8 mouse cellular contexts compared by ENCODE assay signal in the genomic region with DNA sequence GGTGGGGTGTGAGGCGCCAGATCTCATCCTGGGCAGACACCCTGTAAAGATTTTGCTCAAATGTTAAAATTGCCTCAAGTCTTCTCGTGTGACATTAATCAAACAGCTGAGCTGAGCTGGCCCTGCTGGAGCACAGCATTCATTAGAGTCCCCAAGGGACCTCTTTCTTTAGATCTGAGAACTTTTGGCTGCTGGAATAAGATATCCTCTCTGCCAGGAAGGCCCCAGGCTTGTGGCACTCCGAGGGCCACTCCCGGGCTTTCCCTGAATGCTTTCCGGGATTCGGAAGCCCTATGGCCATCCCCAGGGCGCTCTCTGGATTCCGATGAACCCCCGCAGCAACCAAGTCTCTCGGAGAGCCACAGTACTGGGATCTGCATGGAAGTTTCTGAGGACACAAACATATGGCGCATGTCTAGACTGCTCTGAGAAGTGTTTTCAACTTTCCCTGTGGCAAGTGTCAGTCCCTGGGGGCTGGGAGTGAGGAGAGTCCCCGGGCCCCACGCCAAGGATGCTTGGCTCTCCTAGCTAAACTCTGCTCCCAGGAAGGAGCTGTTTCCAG. TPM values are rescaled to one million over a fixed set of nuclear protein-coding genes. Genes with fewer than 3 reads are reported as not detected.
A peak's percentile ranks its signal among the peaks of the same experiment; 100 is the strongest.
DNase-seq lines count a peak whose midpoint lies in the region; ATAC-seq and TF ChIP-seq lines count a peak whose summit lies in the region.

No protein-coding gene starts in this region.

- ATAC-seq in hindbrain, embryonic 11.5 days (ENCODE audit: low FRiP score), result peak; percentile 61
- ATAC-seq in midbrain, embryonic 13.5 days, result peak; percentile 68

- H3K27ac ChIP-seq in hindbrain, embryonic 11.5 days (ENCODE audit: low read depth, low read length), result peak overlapping the region; percentile 84
- peak overlapping the region; percentile 72 for H3K27ac ChIP-seq in midbrain, embryonic 13.5 days

- peak; percentile 76 for DNase-seq in brain, adult 2 months (ENCODE audit: low read depth, low spot score)
- peak; percentile 49 for DNase-seq in gastrocnemius, adult 18-20 months (ENCODE audit: low spot score)
- DNase-seq in hindbrain, embryonic 11.5 days (ENCODE audit: low spot score), result peak; percentile 53
- peak; percentile 56 to 67 for DNase-seq in left cerebral cortex, postnatal 14 days (ENCODE audit: low spot score in 2 of 2)
- peak; percentile 21 for DNase-seq in testis, postnatal 14 days (ENCODE audit: low spot score)
- DNase-seq in thymus, postnatal 36 days, result no peak

- intact Hi-C loops in left cerebral cortex, postnatal 14 days (cut with DNase I), result no loop called here

- 4% methylated on average over 13 of the region's 13 CpGs for WGBS in hindbrain, embryonic 11.5 days
- WGBS in midbrain, embryonic 13.5 days, result 2% methylated on average over 13 of the region's 13 CpGs

- peak overlapping the region; percentile 37 for H3K4me2 ChIP-seq in hindbrain, embryonic 11.5 days (replicated peaks; ENCODE audit: low read depth, low read length)
- H3K4me2 ChIP-seq in midbrain, embryonic 13.5 days (replicated peaks), result peak overlapping the region; percentile 49

- H3K4me1 ChIP-seq in E14TG2a.4 (replicated peaks; ENCODE audit: low read depth, low read length), result peaks cover 40% of the 10 kb centered on the region
- H3K4me1 ChIP-seq in hindbrain, embryonic 11.5 days (replicated peaks; ENCODE audit: control insufficient read depth, insufficient read depth, low read length), result peaks cover 5% of the 10 kb centered on the region
- H3K4me1 ChIP-seq in midbrain, embryonic 13.5 days (replicated peaks), result peaks cover 27% of the 10 kb centered on the region

- no peak for TF ChIP-seq CTCF in E14TG2a.4 (conservative IDR thresholded peaks at IDR 0.05; ENCODE audit: low read length)

- H3K9me3 ChIP-seq in E14TG2a.4 (ENCODE audit: low read length), result peaks cover 13% of the 10 kb centered on the region
- H3K9me3 ChIP-seq in hindbrain, embryonic 11.5 days (ENCODE audit: control insufficient read depth, low read length), result no peaks in the 10 kb centered on the region
- no peaks in the 10 kb centered on the region; the same call in 1 of the 2 replicates for H3K9me3 ChIP-seq in midbrain, embryonic 13.5 days

- peak overlapping the region; percentile 66 for H3K4me3 ChIP-seq in E14TG2a.4 (replicated peaks; ENCODE audit: low read length)
- H3K4me3 ChIP-seq in hindbrain, embryonic 11.5 days (ENCODE audit: low read depth, low read length), result no peak overlapping the region
- H3K4me3 ChIP-seq in midbrain, embryonic 13.5 days (replicated peaks), result peak overlapping the region; percentile 23

- no peaks in the 10 kb centered on the region for H3K36me3 ChIP-seq in E14TG2a.4 (ENCODE audit: insufficient read depth, low read length)
- no peaks in the 10 kb centered on the region for H3K36me3 ChIP-seq in hindbrain, embryonic 11.5 days (ENCODE audit: control insufficient read depth, insufficient read depth, low read length)
- no peaks in the 10 kb centered on the region for H3K36me3 ChIP-seq in midbrain, embryonic 13.5 days

- peaks cover 18% of the 10 kb centered on the region for H3K27me3 ChIP-seq in E14TG2a.4 (ENCODE audit: insufficient read depth, low read length)
- no peaks in the 10 kb centered on the region for H3K27me3 ChIP-seq in hindbrain, embryonic 11.5 days (ENCODE audit: control insufficient read depth, insufficient read depth, low read length)
- H3K27me3 ChIP-seq in midbrain, embryonic 13.5 days, result no peaks in the 10 kb centered on the region

- H3K9ac ChIP-seq in hindbrain, embryonic 11.5 days (ENCODE audit: low read depth, low read length), result peak overlapping the region; percentile 33; the same call in 1 of the 2 replicates
- no peak overlapping the region for H3K9ac ChIP-seq in midbrain, embryonic 13.5 days (replicated peaks)

RNA-seq across cellular contexts. Expression of a gene that starts 10.8 kb away (rescaled TPM):
- total RNA-seq in gastrocnemius, adult 18-20 months (2021), result not detected
- polyA plus RNA-seq in hindbrain, embryonic 11.5 days (2014; fragmentation: Nextera tagmentation; extraction: Ambion mirVana), result 5.8 and 7.9 TPM in 2 replicates
- 10 to 100 TPM; 37.6 to 39.6 TPM for total RNA-seq in left cerebral cortex, postnatal 14 days (2021)
- polyA plus RNA-seq in midbrain, embryonic 13.5 days (2015; fragmentation: Nextera tagmentation; extraction: Ambion mirVana), result 32.4 and 33.6 TPM in 2 replicates

Comparison
In these comparisons a context has a peak if more than half of its experiments do, and no peak if none do; other contexts are left out.
1. DNase-seq: peak in brain, adult 2 months (single experiment), gastrocnemius, adult 18-20 months (single experiment), hindbrain, embryonic 11.5 days (single experiment), left cerebral cortex, postnatal 14 days (2 of 2) and testis, postnatal 14 days (single experiment); none in thymus, postnatal 36 days (0 of 2).
2. RNA of a gene that starts 10.8 kb away (total RNA-seq): 37.6 to 39.6 TPM in left cerebral cortex, postnatal 14 days; not detected in gastrocnemius, adult 18-20 months; every median in the first group is over 10 times any median in the second.